Mouse (Mus musculus) kidney, adult 2 months (tissue): ENCODE data around the gene Armh3. TPM values are rescaled to one million over a fixed set of nuclear protein-coding genes. Genes with fewer than 3 reads are reported as not detected.
A peak's percentile ranks its signal among the peaks of the same experiment; 100 is the strongest.
"Not testable (repeated sequence)": the region's sequence is repeated elsewhere in the genome, so short reads cannot be mapped to it uniquely, and the experiment has no call there.

Source experiments
- DNase-seq: peaks from one replicate; pipeline ENCODE4 v3.0.0; 2021
- H3K27ac ChIP-seq: fragments of 200-500 bp; 2 replicates; pipeline ENCODE4 v1.5.1; 2012; ENCODE audit warnings: low read depth, low read length, control low read depth, inconsistent platforms; ENCODE audit not compliant: insufficient read depth
- H3K27me3 ChIP-seq: fragments of 200-500 bp; replicated peaks from 2 replicates; pipeline ENCODE4 v1.6.1; 2012; ENCODE audit warnings: mild to moderate bottlenecking, moderate library complexity, low read length, inconsistent platforms; ENCODE audit not compliant: control insufficient read depth, insufficient read depth
- H3K36me3 ChIP-seq: fragments of 200-500 bp; 2 replicates; pipeline ENCODE4 v1.6.1; 2012; ENCODE audit warnings: mild to moderate bottlenecking, moderate library complexity, low read length, inconsistent platforms; ENCODE audit not compliant: control insufficient read depth, insufficient read depth
- H3K4me1 ChIP-seq: fragments of 200-500 bp; 2 replicates; pipeline ENCODE4 v1.6.1; 2011; ENCODE audit warnings: low read length; ENCODE audit not compliant: control insufficient read depth, insufficient read depth
- H3K4me3 ChIP-seq: fragments of 200-500 bp; 2 replicates; pipeline ENCODE4 v1.5.1; 2011; ENCODE audit warnings: mild to moderate bottlenecking, low read depth, low read length, control low read depth; ENCODE audit not compliant: insufficient read depth
- CTCF ChIP-seq: fragments of 200-500 bp; conservative IDR thresholded peaks from 2 replicates; pipeline ENCODE4 v1.5.1; 2011; ENCODE audit warnings: low read depth, mild to moderate bottlenecking, control low read depth, low read length, moderate library complexity, mixed read lengths; ENCODE audit not compliant: insufficient read depth, insufficient read length
- POLR2A ChIP-seq: fragments of 200-500 bp; IDR thresholded peaks from one replicate; pipeline ENCODE4 v1.6.1; 2011; ENCODE audit warnings: low read depth, low read length, control low read depth
- WGBS: fragments of 180-500 bp; shearing (Covaris S2); methylation state at CpG from one replicate; pipeline ENCODE4 v1.1.7; 2018; 5-methylcytosine and 5-hydroxymethylcytosine counted together
- polyA plus RNA-seq: library from polyadenylated mRNA; depleted of rRNA; stranded (reverse); fragments of >200 nt; gene quantifications from 2 replicates; pipeline ENCODE4 v1.2.3, GENCODE M21; 2012

Gene Armh3
- polyA plus RNA-seq, 1 experiment: 12.2 TPM

DNA sequence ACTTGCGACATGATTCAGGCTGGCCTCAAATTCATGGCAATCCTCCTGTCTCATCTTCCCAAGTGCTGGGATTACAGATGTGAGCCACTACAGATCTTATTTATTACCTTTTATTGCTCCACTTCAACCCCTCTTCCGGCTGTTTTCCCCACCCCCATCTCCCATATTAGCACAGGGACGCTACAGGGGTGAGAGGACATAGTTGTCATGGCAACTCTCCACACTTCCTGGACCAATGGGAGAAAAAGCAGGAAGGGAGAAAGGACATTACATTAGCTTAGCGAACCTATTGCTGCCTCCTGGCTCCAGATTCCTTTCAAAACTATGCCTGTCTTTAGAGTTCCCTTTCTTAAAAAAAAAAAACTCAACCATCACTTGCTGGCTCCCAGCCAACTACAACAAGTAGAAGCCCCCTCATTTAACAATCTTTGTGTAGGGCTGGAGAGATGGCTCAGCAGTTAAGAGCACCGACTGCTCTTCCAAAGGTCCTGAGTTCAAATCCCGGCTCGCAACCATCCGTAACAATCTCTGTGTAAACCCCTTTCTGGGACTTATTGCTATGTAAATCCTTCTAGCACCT lies 185.5 kb downstream of the Armh3 start:
- H3K4me3 ChIP-seq: no peak overlapping the region
- no peak for TF ChIP-seq POLR2A
- no peak for TF ChIP-seq CTCF
- no peak overlapping the region for H3K27ac ChIP-seq
- H3K4me1 ChIP-seq: peaks cover 12% of the 10 kb centered on the region; the same call in 1 of the 2 replicates
- H3K27me3 ChIP-seq: no peaks in the 10 kb centered on the region
- no peaks in the 10 kb centered on the region for H3K36me3 ChIP-seq
- no peak for DNase-seq
- WGBS: 16% methylated on average over 8 of the region's 8 CpGs

GRCm38 (mm10) chr19:45812115-45812514 lies 186.2 kb downstream of the Armh3 start:
- no peaks in the 10 kb centered on the region for H3K27me3 ChIP-seq
- TF ChIP-seq CTCF: no peak
- TF ChIP-seq POLR2A: no peak
- peak overlapping the region; percentile 12; the same call in 1 of the 2 replicates for H3K4me3 ChIP-seq
- peaks cover 8% of the 10 kb centered on the region; the same call in 1 of the 2 replicates for H3K4me1 ChIP-seq
- WGBS: 5% methylated on average over 16 of the region's 16 CpGs
- no peaks in the 10 kb centered on the region for H3K36me3 ChIP-seq
- DNase-seq: peak; percentile 77
- H3K27ac ChIP-seq: no peak overlapping the region

GRCm38 (mm10) chr19:45811028-45811674 lies 187.1 kb downstream of the Armh3 start:
- peaks cover under 1% of the 10 kb centered on the region; the same call in 1 of the 2 replicates for H3K4me1 ChIP-seq
- WGBS: 78% methylated on average over 12 of the region's 12 CpGs
- H3K36me3 ChIP-seq: no peaks in the 10 kb centered on the region
- TF ChIP-seq POLR2A (no peak), CTCF (no peak)
- no peak for DNase-seq
- H3K27ac ChIP-seq: no peak overlapping the region
- H3K4me3 ChIP-seq: no peak overlapping the region
- H3K27me3 ChIP-seq: no peaks in the 10 kb centered on the region

GRCm38 (mm10) chr19:45807732-45808131 lies 190.6 kb downstream of the Armh3 start:
- DNase-seq: no peak
- TF ChIP-seq CTCF: no peak
- no peak for TF ChIP-seq POLR2A
- H3K27me3 ChIP-seq: no peaks in the 10 kb centered on the region
- 90% methylated on average over 4 of the region's 4 CpGs for WGBS
- no peak overlapping the region for H3K4me3 ChIP-seq
- no peaks in the 10 kb centered on the region for H3K4me1 ChIP-seq
- H3K27ac ChIP-seq: no peak overlapping the region
- no peaks in the 10 kb centered on the region for H3K36me3 ChIP-seq

DNA sequence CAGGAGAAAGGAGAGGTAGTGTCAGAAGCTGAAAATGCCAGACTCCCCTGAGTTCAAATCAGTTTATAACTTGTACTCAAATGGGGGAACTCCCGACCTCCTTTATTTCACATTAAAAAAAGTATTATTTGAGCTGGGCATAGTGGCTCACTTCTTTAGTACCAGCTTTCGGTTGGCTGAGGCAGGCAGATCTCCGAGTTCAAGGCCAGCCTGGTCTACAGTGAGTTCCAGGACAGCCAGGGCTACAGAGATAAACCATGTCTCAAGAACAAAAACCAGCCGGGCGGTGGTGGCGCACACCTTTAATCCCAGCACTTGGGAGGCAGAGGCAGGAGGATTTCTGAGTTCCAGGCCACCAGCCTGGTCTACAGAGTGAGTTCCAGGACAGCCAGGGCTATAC lies 192.5 kb downstream of the Armh3 start:
- not testable (repeated sequence) for H3K27me3 ChIP-seq, H3K4me3 ChIP-seq, DNase-seq, H3K4me1 ChIP-seq, H3K36me3 ChIP-seq, H3K27ac ChIP-seq
- 97% methylated on average over 6 of the region's 6 CpGs for WGBS

- H3K27me3 ChIP-seq: no peaks in the 10 kb centered on the region
- TF ChIP-seq CTCF (peak; percentile 89), POLR2A (no peak)
- no peak overlapping the region for H3K4me3 ChIP-seq
- DNase-seq: peak; percentile 38
- no peak overlapping the region for H3K27ac ChIP-seq
- H3K36me3 ChIP-seq: no peaks in the 10 kb centered on the region
- 24% methylated on average over 12 of the region's 12 CpGs for WGBS
- no peaks in the 10 kb centered on the region for H3K4me1 ChIP-seq
Observed at GRCm38 (mm10) chr19:45804593-45805368, 193.5 kb downstream of the Armh3 start.

GRCm38 (mm10) chr19:45803408-45803807 lies 194.9 kb downstream of the Armh3 start:
- Histone ChIP-seq H3K36me3 (no peaks in the 10 kb centered on the region), H3K27ac (no peak overlapping the region), H3K4me3 (no peak overlapping the region), H3K27me3 (no peaks in the 10 kb centered on the region), H3K4me1 (no peaks in the 10 kb centered on the region)
- 40% methylated on average over 4 of the region's 4 CpGs for WGBS
- no peak for DNase-seq
- no peak for TF ChIP-seq POLR2A
- no peak for TF ChIP-seq CTCF

- WGBS: 78% methylated on average over 4 of the region's 4 CpGs
- no peak for DNase-seq
- TF ChIP-seq POLR2A: no peak
- no peak for TF ChIP-seq CTCF
Observed at GRCm38 (mm10) chr19:45802702-45803101, 195.6 kb downstream of the Armh3 start.

More at GRCm38 (mm10) chr19:45802702-45803101, 195.6 kb downstream of the Armh3 start:
- no peak overlapping the region for H3K27ac ChIP-seq
- H3K4me3 ChIP-seq: no peak overlapping the region
- H3K4me1 ChIP-seq: no peaks in the 10 kb centered on the region
- no peaks in the 10 kb centered on the region for H3K27me3 ChIP-seq
- H3K36me3 ChIP-seq: no peaks in the 10 kb centered on the region
